Mouse (Mus musculus): ENCODE measurements around the gene Oip5. TPM values are rescaled to one million over a fixed set of nuclear protein-coding genes. Genes with fewer than 3 reads are reported as not detected.

Oip5 gene
- polyA plus RNA-seq, 1 experiment, result 3.7 TPM

GRCm38 (mm10) chr2:119587383-119587782 is 30.9 kb downstream of the Oip5 start:
- no peaks in the 10 kb centered on the region for H3K27me3 ChIP-seq (ENCODE audit: control insufficient read depth, insufficient read depth, insufficient read length)
- peaks cover 7% of the 10 kb centered on the region for H3K36me3 ChIP-seq (ENCODE audit: control insufficient read depth, insufficient read depth)
- H3K4me3 ChIP-seq, result no peak overlapping the region
- TF ChIP-seq MAX (IDR thresholded peaks at IDR 0.05; ENCODE audit: low read depth), result no peak
- TF ChIP-seq POLR2A (IDR thresholded peaks at IDR 0.05; ENCODE audit: insufficient read length, low read depth), result no peak
- TF ChIP-seq USF1 (IDR thresholded peaks at IDR 0.05; ENCODE audit: low read depth), result no peak
- no peak for TF ChIP-seq SRF (IDR thresholded peaks at IDR 0.05; ENCODE audit: control insufficient read depth, insufficient read length, low read depth)
- TF ChIP-seq MYOG (IDR thresholded peaks at IDR 0.05; ENCODE audit: control insufficient read depth in 1 of 3, insufficient read depth in 1 of 3, insufficient read length in 2 of 3, low read depth in 2 of 3), result no peak
- no peak for TF ChIP-seq E2F4 (IDR thresholded peaks at IDR 0.05; ENCODE audit: insufficient read depth)
- TF ChIP-seq CEBPB (IDR thresholded peaks at IDR 0.05; ENCODE audit: insufficient read depth, poor library complexity, severe bottlenecking), result no peak
- TF ChIP-seq POLR2AphosphoS2 (IDR thresholded peaks at IDR 0.05; ENCODE audit: insufficient read length, low read depth), result no peak
- no peak for TF ChIP-seq REST (IDR thresholded peaks at IDR 0.05; ENCODE audit: insufficient read depth, insufficient read length)
- TF ChIP-seq MYOD1 (IDR thresholded peaks at IDR 0.05; ENCODE audit: control insufficient read depth in 1 of 3, insufficient read length in 2 of 3, low read depth in 2 of 3), result no peak
- TF ChIP-seq TCF3 (IDR thresholded peaks at IDR 0.05; ENCODE audit: insufficient read length, low read depth), result no peak
- TF ChIP-seq TCF12 (IDR thresholded peaks at IDR 0.05; ENCODE audit: insufficient read depth, poor library complexity, severe bottlenecking), result no peak
- H3ac ChIP-seq (ENCODE audit: control insufficient read depth, insufficient read length), result no peak overlapping the region
- no peak overlapping the region for H3K4me2 ChIP-seq (ENCODE audit: low read depth)
- no peaks in the 10 kb centered on the region for H3K79me2 ChIP-seq (ENCODE audit: control insufficient read depth, insufficient read depth)

- H3K27me3 ChIP-seq (ENCODE audit: control insufficient read depth, insufficient read depth, insufficient read length), result no peaks in the 10 kb centered on the region
Observed at GRCm38 (mm10) chr2:119584282-119584681, 34.0 kb downstream of the Oip5 start.

GRCm38 (mm10) chr2:119583439-119583838 is 34.8 kb downstream of the Oip5 start:
- Histone ChIP-seq H3K79me2 (ENCODE audit: control insufficient read depth, insufficient read depth) (no peaks in the 10 kb centered on the region), H3K4me3 (no peak overlapping the region), H3K36me3 (ENCODE audit: control insufficient read depth, insufficient read depth) (peaks cover 4% of the 10 kb centered on the region), H3K4me2 (ENCODE audit: low read depth) (no peak overlapping the region), H3K27me3 (ENCODE audit: control insufficient read depth, insufficient read depth, insufficient read length) (no peaks in the 10 kb centered on the region), H3ac (ENCODE audit: control insufficient read depth, insufficient read length) (no peak overlapping the region)
- TF ChIP-seq USF1 (IDR thresholded peaks at IDR 0.05; ENCODE audit: low read depth) (no peak), CEBPB (IDR thresholded peaks at IDR 0.05; ENCODE audit: insufficient read depth, poor library complexity, severe bottlenecking) (no peak), MYOG (IDR thresholded peaks at IDR 0.05; ENCODE audit: control insufficient read depth in 1 of 3, insufficient read depth in 1 of 3, insufficient read length in 2 of 3, low read depth in 2 of 3) (no peak), E2F4 (IDR thresholded peaks at IDR 0.05; ENCODE audit: insufficient read depth) (no peak), POLR2A (IDR thresholded peaks at IDR 0.05; ENCODE audit: insufficient read length, low read depth) (no peak), MAX (IDR thresholded peaks at IDR 0.05; ENCODE audit: low read depth) (no peak)

More at GRCm38 (mm10) chr2:119584282-119584681, 34.0 kb downstream of the Oip5 start:
- Histone ChIP-seq H3K79me2 (ENCODE audit: control insufficient read depth, insufficient read depth) (no peaks in the 10 kb centered on the region), H3K36me3 (ENCODE audit: control insufficient read depth, insufficient read depth) (peaks cover 4% of the 10 kb centered on the region), H3K4me3 (no peak overlapping the region), H3K4me2 (ENCODE audit: low read depth) (no peak overlapping the region), H3ac (ENCODE audit: control insufficient read depth, insufficient read length) (no peak overlapping the region)
- TF ChIP-seq TCF3 (IDR thresholded peaks at IDR 0.05; ENCODE audit: insufficient read length, low read depth) (no peak), MYOD1 (IDR thresholded peaks at IDR 0.05; ENCODE audit: control insufficient read depth in 1 of 3, insufficient read length in 2 of 3, low read depth in 2 of 3) (no peak)

- TF ChIP-seq POLR2A (IDR thresholded peaks at IDR 0.05; ENCODE audit: insufficient read length, low read depth), result no peak
- no peak for TF ChIP-seq TCF3 (IDR thresholded peaks at IDR 0.05; ENCODE audit: insufficient read length, low read depth)
- no peak for TF ChIP-seq SRF (IDR thresholded peaks at IDR 0.05; ENCODE audit: control insufficient read depth, insufficient read length, low read depth)
- no peak for TF ChIP-seq CEBPB (IDR thresholded peaks at IDR 0.05; ENCODE audit: insufficient read depth, poor library complexity, severe bottlenecking)
- no peak for TF ChIP-seq POLR2AphosphoS2 (IDR thresholded peaks at IDR 0.05; ENCODE audit: insufficient read length, low read depth)
- TF ChIP-seq MYOD1 (IDR thresholded peaks at IDR 0.05; ENCODE audit: control insufficient read depth in 1 of 3, insufficient read length in 2 of 3, low read depth in 2 of 3), result no peak
- TF ChIP-seq USF1 (IDR thresholded peaks at IDR 0.05; ENCODE audit: low read depth), result no peak
- TF ChIP-seq TCF12 (IDR thresholded peaks at IDR 0.05; ENCODE audit: insufficient read depth, poor library complexity, severe bottlenecking), result no peak
- no peak for TF ChIP-seq REST (IDR thresholded peaks at IDR 0.05; ENCODE audit: insufficient read depth, insufficient read length)
- no peak for TF ChIP-seq E2F4 (IDR thresholded peaks at IDR 0.05; ENCODE audit: insufficient read depth)
- TF ChIP-seq MAX (IDR thresholded peaks at IDR 0.05; ENCODE audit: low read depth), result no peak
- no peak for TF ChIP-seq MYOG (IDR thresholded peaks at IDR 0.05; ENCODE audit: control insufficient read depth in 1 of 3, insufficient read depth in 1 of 3, insufficient read length in 2 of 3, low read depth in 2 of 3)
- H3K4me3 ChIP-seq, result no peak overlapping the region
Observed at GRCm38 (mm10) chr2:119581571-119581970, 36.7 kb downstream of the Oip5 start.

GRCm38 (mm10) chr2:119572471-119572870 is 45.8 kb downstream of the Oip5 start:
- TF ChIP-seq CEBPB (IDR thresholded peaks at IDR 0.05; ENCODE audit: insufficient read depth, poor library complexity, severe bottlenecking) (no peak), POLR2AphosphoS2 (IDR thresholded peaks at IDR 0.05; ENCODE audit: insufficient read length, low read depth) (no peak), MAX (IDR thresholded peaks at IDR 0.05; ENCODE audit: low read depth) (no peak)
- Histone ChIP-seq H3K4me3 (no peak overlapping the region), H3K27me3 (ENCODE audit: control insufficient read depth, insufficient read depth, insufficient read length) (no peaks in the 10 kb centered on the region), H3K79me2 (ENCODE audit: control insufficient read depth, insufficient read depth) (no peaks in the 10 kb centered on the region), H3K36me3 (ENCODE audit: control insufficient read depth, insufficient read depth) (peaks cover 24% of the 10 kb centered on the region), H3K4me2 (ENCODE audit: low read depth) (no peak overlapping the region), H3ac (ENCODE audit: control insufficient read depth, insufficient read length) (no peak overlapping the region)

More at GRCm38 (mm10) chr2:119581571-119581970, 36.7 kb downstream of the Oip5 start:
- no peaks in the 10 kb centered on the region for H3K36me3 ChIP-seq (ENCODE audit: control insufficient read depth, insufficient read depth)
- no peaks in the 10 kb centered on the region for H3K27me3 ChIP-seq (ENCODE audit: control insufficient read depth, insufficient read depth, insufficient read length)
- no peak overlapping the region for H3K4me2 ChIP-seq (ENCODE audit: low read depth)
- no peak overlapping the region for H3ac ChIP-seq (ENCODE audit: control insufficient read depth, insufficient read length)
- H3K79me2 ChIP-seq (ENCODE audit: control insufficient read depth, insufficient read depth), result no peaks in the 10 kb centered on the region

Measured in myocyte (in vitro differentiated cells).